Mouse (Mus musculus) kidney, postnatal 36 days (tissue): ENCODE measurements around the gene Hmgb1.
"Not testable (repeated sequence)": the region's sequence is repeated elsewhere in the genome, so short reads cannot be mapped to it uniquely, and the experiment has no call there.

ENCODE experiments used
- DNase-seq, 2 experiments: peaks; one replicate each; pipeline ENCODE4 v3.0.0; 2021 to 2022; ENCODE audit warnings: mixed read lengths in 2 of 2

The Hmgb1 gene

DNA sequence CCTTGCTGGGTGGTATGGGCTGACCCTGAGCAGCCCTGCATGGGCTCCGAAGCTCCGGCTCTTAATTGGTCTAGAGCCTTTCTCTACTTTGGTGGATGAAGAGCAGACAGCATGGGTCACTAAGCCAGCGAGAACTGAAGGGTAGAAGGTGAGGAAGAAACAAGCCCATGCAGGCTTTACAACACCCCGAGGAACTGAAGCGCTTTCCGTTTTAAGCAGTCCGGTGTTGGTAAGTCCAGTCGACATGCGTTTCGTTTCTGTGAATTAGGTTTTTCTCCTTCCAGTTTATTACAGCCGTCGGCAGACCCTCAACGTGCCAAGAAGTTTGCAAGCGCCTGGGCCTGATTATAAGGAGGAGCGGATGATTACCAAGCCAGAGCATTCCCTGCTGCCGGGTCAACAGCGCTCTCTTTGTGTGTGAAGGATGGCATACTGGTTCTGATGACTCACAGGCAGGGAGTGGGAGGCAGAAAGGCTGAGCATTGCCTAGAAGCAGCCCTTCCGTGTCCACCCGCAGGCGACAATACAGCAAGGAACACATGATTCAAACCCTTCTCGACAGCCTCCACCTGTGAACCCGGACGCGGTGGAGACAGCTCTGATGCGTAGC, 40.4 kb downstream of the Hmgb1 start:
- no peak for DNase-seq

DNA sequence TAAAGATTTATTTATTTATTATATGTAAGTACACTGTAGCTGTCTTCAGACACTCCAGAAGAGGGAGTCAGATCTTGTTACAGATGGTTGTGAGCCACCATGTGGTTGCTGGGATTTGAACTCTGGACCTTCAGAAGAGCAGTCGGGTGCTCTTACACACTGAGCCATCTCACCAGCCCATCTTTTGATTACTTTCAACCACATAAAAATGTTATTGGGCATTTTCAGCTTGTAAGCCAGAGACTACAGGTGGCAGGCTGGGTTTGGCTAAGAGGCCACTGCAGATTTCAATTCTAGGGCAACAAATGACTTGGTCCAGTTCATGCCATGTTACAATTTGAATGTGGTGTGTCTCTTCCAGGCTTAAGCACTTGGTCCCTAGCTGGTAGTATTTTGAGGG, 43.1 kb downstream of the Hmgb1 start:
- DNase-seq, result not testable (repeated sequence)

DNA sequence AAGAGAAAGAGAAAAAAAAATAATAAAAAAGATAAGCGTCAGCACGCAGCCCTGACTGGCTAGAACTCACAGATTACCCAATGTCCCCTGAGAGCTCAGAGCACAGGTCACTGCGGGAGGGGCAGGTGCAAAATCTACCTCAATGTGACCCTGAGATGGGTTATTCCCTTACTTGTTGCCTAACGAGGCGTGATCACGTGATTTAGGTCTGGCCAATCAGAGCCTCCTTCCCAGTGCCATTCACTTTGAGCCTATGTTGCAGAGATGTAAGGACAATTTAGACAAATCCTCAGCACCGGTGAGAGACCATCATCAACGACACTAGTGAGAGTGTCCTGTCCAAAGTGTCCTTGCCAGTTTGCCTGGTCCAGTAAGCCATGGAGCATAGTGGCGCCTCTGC, 44.0 kb downstream of the Hmgb1 start:
- DNase-seq, result no peak

DNA sequence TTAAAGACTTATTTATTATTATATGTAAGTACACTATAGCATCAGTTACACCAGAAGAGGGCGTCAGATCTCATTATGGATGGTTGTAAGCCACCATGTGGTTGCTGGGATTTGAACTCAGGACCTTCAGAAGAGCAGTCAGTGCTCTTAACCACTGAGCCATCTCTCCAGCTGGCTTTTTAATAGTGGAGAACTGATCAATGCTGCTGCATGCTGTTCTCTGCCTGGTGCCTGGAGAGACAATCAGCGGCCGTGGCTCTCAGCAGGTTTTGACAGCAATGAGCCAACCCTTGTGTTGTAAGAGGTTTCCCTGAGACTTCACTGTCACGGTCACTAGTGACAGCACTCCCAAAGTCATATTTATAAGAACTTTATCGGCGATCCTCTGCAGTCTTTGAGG, 46.2 kb downstream of the Hmgb1 start:
- DNase-seq, result not testable (repeated sequence)

DNA sequence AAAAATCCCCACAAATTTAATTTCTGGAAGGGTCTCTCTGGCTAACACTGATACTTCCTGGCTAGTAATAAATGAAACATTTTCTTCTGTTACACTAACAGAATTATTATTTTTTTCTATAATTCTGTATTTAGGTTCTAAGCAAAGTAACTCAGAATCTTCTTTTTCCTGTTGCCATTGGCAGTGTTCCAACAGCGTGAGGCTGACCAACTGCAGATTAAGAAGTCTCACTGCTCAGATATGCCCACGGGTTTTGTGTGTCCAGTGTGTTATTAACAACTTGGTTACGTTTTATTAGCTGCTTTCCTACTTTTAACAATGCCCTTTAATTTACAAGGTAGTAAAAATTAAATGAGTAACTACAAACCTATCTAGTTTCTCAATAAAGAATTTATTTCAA, 46.8 kb downstream of the Hmgb1 start:
- DNase-seq, result peak in 1 of 2 experiments; percentile 19

DNA sequence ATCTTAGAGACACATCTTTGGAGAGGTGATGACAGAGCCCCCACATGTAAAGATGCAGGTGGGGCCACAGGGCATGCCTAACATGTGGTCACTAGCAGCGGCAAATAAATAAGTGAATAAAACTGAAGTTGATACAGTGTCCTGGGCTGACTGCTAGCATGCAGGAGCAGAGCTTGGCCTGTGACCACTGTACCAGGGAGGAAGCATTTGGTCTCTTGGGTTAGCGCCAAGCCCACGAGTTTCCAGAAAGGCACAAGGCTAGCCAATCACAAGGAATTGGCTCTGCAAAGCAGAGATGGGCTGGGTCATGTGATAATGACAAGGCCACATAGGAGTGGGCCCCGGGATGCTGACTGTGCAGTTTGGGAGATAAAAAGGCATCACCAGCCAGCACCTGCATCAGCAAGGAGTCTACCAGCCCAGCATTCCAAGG, 47.3 kb downstream of the Hmgb1 start:
- DNase-seq, result peak; percentile 76 to 78

DNA sequence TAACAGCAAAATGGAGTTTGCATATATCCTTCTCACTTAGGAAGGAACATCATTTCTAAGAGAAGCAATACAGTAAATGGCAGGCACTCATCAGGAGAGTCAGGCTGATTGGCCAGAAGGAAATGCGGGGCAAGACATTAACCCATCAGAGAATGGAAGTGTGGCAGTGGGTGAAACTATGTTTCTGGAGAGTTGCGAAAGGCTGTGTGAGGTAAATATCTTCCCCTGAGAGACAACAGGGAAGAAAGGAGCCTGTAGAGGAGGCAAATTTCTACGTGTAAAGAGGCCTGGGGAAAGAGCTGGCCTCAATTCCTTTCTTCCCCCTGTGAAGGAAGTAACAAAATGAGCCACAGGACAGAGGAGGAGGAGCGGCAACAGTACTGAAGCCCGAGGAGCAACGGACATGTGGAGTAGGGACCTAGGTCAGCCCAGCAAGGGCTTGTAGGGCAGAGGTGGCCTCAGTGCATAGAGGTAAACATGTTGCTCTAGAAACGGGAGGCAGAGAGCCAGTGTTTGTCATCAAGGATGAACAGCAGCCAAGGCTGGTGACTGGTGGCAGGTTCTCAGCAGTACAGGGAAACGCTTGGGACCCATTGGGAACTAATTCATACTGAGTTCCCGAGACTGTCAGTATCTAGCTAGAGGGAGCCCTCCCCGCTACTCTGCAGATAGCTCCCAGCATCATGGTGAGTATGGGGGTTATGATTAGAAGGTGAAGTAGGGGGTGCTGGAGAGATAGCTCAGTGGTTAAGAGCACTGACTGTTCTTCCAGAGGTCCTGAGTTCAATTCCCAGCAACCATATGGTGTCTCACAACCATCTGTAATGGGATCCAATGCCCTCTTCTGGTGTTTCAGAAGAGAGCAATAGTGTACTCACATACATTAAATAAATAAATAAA, 48.6 kb downstream of the Hmgb1 start:
- DNase-seq, result no peak

DNA sequence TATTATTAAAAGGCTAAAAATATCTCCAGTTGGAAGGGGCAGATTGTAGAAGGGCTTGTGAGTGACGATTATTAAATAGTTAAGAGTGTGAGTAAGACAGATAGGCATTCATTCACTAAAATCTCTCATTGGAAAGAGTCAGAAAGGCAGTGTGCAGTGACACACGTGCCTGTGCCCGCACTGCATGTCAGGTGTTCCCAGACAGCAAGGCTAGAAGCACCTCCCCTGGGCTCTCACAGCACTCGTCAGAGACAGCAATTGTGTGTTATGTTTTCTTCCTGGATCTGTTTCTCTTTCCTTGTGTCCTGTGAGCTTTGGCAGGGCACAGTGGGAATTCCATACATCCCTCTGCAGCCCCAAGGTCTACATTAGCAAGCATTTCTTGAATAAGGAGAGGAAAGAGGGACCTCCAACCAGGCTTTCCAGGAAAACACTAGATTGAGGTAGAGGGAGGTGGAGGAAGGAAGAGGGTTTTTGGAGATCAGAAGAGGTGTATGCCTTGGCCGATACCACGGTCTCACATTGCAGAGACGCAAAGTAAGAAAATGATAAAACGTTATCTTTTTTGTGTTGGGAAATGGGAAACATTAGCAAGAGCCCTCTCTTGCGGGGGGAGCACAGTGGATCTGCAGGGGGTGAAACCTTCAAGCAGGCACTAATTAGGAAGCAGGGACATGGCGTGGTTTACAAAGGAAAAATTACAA, 49.4 kb downstream of the Hmgb1 start:
- no peak for DNase-seq

DNA sequence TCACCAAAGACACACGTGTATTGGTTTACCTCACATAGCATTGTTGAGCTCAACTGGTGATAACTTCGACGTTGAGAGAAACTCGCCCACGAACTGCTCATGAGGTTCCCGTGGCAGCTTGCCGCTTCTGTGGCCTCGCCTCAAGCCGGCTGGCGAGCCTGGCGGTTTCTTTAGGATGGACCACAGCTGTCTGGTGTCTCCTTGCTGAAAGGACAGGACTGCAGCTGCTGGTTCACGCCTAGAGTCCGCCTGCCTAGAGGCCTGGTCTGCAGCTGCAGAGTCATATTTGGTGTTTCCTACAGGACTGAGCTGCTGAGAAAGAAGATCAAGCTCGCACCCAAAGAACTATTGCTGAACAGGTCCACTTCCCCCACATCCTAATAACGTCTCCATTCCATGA, 55.8 kb downstream of the Hmgb1 start:
- DNase-seq, result no peak

DNA sequence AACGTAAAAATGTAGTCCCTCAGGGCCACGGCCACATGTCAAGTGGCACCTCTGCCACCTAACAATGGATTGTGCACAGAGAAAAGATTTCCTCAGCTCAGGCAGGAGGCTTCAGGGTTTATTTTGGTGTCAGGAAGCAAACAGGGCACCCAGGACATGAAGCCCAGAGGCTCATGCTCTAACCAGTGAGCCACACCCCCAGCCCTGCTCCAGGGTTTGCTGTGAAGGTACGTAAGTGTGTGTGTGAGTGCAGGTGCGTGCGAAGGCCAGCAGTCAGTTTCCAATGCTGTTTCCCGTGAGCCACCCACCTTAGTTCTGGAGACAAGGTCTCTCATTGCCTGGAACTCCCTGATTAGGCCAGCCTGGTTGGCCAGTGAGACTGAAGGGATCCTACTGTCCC, 60.5 kb downstream of the Hmgb1 start:
- DNase-seq, result no peak

DNA sequence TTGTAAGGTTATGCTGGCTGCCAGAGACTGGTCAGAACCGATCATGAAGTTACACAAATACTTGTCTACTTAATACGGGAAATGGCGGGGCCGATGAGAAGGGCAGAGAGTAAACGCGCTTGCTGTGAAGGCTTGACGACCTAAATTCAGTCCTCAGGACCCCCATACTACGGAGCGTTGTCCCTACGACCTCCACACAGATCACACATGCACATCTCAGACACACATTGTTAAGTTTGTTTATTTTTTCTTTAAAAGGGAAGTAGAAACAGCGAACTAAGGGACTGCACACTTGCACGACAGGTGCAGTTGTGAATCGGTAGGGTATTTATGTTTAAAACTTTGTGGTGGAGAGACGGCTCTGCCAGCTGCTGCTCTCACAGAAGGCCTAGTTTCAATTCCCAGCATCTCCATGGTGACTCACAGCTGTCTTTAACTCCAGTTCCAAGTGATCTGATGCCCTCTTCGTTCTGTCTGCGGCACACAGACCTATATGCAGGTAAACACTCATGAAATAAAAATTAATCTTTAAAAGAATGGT, 64.9 kb downstream of the Hmgb1 start:
- DNase-seq, result no peak

DNA sequence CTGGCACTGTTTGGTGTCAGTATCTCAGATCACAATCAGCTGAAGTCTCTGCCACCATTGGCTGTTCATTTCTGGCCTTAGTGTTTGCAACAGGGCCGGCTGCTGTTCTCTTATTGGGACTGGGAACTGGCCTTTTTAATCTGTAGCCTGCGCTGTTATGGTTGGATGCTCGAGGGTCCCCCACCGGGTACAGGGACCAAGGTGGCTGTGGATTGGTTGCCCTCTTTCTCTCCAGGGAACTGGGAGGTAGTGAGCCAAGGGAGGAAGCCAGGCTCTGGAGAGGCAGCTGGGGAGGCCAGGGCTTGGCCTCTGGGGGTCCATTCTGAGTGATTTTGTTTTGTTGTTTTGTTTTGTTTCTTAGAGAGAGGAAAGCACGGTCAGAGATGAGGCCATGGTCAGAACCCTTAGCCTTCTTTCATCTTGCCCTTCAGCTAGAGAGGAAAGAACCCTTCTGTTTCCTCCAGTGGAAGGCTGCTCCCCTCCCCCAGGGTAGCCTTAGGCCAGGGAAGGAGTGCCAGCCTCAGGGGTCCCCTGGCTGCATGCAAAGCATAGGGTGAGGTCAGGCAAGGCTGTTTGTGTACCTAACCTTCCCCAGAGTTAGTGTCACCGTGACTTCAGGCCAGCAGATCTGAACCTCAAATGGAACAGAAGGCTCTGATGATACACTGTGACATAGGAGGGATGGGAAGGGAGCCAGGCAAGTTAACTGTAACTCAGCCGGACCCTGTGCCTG, 66.3 kb downstream of the Hmgb1 start:
- DNase-seq, result no peak

DNA sequence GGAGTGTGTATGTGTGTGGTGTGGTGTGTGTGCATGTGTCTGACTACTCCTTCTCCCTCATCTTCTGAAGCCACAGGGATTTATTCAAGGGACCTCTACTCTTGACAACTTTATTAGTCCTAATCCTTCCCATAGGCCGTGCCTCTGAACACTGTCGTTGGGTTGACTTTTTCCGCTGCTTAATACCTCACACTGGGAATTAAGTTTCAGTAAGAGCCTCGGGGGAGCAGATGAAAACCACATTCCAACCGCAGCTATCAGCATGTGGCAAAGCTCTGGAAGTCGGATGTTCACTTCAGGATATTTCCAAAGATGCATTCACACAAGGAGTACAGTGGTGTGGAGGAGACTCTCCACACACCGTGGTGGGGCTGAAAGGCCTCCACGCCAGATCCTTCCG, 69.7 kb downstream of the Hmgb1 start:
- DNase-seq, result no peak

DNA sequence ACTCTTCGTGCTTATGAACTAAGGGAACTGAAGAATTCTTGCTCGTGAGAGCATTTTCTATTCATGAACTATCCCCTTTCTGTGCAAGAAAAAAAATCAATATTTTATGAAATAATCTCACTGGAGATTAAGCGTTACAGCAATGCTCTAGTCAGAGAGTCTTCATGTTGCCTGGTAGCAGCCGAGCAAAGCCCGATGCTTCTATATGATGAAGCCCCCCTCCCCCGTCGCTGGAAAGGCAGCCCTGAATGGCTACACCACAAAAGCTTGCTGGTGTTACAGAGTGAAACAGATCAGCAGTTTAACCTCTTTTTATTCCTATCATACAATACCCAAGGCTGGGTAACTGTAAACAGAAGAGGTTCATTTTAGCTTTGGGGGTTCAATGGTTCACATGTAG, 70.3 kb downstream of the Hmgb1 start:
- DNase-seq, result no peak

DNA sequence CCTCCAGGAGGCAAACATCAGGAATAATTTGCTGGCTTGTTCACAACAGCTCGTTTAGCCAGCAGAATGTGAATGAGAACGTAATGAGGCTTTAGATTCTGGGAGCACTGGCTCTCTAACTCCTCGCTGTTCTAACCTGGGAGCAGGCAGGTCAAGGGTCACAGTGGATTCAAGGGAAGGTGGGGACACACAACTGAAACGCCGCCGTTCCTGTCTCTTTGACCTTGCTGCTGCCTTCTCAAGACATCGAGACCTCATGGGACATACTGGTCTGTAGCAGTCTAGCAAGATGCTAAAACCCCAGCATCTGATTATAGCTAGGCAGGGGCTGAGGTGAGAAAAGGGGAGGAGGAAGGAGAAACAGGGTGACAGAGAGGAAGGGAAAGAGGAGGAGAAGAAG, 70.8 kb downstream of the Hmgb1 start:
- DNase-seq, result no peak

DNA sequence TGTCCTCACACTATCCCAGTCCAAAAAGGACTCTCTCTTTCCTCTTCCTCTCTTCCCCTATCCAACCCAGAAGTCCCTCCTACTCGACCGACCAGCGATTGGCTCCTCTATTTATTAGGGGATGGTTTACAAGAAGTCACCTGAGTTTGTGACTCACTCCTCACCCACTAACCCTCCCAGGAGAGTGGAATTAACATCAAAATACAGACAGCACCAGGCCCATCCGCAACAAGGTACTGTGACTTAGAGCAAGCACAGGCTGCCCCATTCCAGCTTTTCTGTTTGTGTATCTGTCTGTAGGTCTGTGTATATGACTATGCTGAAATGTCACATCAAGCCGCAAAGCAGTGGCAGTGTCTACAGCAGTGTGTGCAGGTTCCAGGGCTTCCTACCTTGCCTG, 71.7 kb downstream of the Hmgb1 start:
- no peak for DNase-seq

DNA sequence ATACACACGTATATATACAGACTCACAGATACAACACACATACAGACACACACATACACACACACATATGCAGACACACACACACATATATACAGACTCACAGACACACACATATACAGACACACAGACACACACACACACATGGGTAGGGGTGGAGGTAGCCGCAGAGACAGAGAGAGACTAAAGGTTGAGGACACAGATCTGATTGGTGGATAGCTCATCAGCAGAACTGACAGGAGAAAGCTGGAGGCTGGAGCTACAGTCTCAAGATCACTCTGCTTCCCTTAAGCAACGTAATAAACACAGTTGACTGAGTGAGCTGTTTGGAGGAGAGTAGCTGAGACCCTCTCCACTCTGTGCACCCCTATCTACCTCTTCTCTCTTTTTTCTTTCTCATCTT, 75.1 kb downstream of the Hmgb1 start:
- DNase-seq, result no peak

DNA sequence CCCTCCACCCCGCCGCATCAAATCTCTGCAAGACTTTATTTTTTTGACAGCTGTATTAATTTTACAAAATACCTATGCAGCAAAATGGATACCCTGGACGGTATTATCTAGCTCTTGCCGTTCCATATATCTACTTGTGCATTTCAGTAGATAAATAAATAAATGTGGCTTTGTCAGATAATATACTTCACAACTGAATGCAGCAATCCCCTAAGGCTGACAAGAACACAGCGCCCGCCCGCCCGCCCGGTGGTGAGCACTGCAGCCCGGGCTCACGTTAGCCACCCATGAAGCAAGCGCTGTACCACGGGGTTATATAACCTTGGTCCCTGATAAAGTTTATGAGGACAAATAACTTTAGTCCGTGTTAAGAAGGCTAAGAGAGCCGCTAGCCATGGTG, 76.1 kb downstream of the Hmgb1 start:
- no peak for DNase-seq

DNA sequence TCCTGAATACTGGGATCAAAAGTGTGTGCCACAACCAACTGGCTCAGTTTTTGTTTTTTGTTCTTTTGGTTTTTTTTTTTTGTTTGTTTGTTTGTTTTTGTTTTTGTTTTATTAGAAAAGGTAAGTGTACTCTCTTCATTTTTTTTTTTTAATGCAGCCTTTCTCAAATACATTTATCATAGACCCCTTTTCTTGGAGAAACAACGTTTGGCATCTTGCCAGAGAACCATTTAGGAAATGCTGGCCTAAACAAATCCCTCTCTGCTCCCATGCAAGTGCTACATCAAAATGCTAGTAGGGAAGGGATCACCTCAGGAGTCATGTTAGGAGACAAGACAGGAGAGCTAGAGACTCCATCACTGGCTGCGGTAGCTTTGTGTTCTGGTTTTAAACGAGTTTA, 76.7 kb downstream of the Hmgb1 start:
- no peak for DNase-seq

DNA sequence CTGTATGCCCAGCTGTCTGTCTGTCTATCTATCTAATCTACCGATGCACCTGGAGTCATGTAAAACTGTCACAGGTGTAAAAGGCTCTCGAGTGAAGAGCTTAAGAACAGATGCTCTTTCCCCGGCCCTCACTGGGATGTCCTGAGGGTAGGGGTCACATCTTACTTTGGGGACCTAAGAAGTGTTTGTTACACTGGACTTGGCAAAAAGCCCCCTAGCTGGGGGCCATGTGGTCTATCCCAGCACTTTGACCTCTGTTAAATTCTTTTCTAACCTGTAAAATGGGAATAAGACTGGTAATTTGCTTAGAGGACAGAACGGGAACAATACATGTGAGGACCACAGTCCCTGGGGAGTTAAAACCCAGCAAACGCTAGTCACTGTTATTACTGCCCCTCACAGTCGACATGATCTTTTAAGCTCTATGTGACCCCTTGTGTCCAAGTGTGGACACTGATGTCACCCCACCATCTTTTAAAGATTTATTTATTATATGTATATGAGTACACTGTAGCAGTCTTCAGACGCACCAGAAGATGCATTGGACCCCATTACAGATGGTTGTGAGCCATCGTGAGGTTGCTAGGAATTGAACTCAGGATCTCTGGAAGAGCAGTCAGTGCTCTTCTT, 80.1 kb downstream of the Hmgb1 start:
- DNase-seq, result no peak

DNA sequence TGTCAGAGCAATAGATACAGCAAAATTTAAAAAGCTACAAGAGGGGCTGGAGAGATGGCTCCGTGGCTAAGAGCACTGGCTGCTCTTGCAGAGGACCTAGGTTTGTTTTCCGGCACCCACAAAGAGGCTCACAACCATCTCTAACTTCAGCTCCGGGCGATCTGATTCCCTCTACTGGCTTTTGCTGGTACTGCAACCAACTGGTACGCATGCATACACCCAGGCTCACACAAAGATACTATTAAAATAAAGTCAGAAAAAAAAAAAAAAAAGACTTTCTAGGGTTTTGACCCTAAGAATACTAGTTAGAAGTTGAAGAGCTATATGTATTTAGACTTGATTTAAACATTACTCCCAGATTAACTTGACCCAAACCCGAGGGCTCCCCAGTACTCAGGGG, 82.4 kb downstream of the Hmgb1 start:
- DNase-seq, result no peak

DNA sequence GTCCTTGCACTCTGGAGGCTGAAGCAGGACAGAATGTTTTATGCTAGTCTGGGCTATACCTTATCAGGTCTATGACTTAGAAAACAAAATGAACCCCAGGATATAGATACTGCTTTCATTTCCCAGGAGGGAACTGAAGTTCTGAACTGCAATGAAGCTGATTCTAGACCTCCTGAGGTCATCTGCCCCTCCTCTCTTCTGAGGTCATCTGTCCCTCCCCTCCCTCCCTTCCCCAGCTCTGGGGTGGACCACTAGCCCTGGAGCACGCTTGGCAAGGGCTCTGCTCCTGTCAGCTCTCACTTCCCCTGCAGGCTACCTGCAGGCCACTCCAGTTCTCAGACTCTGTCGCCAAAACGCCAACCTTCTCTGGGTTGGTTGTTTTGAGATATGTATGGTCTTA, 84.2 kb downstream of the Hmgb1 start:
- DNase-seq, result no peak
